Mouse (Mus musculus): ENCODE measurements around the gene Susd1.

The Susd1 gene

GRCm38 (mm10) chr4:59426429-59426828 is 12.0 kb downstream of the Susd1 start:
- DNase-seq: no peak

GRCm38 (mm10) chr4:59422808-59423207 is 15.6 kb downstream of the Susd1 start:
- DNase-seq: no peak

GRCm38 (mm10) chr4:59422025-59422783 is 16.2 kb downstream of the Susd1 start:
- no peak for DNase-seq

GRCm38 (mm10) chr4:59421369-59421746 is 17.1 kb downstream of the Susd1 start:
- no peak for DNase-seq

- no peak for DNase-seq
These were observed 17.6 kb downstream of the Susd1 start for GRCm38 (mm10) chr4:59420695-59421368.

- DNase-seq: no peak
These were observed 19.2 kb downstream of the Susd1 start for GRCm38 (mm10) chr4:59419211-59419610.

GRCm38 (mm10) chr4:59413428-59413827 is 25.0 kb downstream of the Susd1 start:
- no peak for DNase-seq

- no peak for DNase-seq
These were observed 27.3 kb downstream of the Susd1 start for GRCm38 (mm10) chr4:59411153-59411552.

- DNase-seq: no peak
These were observed 30.7 kb downstream of the Susd1 start for GRCm38 (mm10) chr4:59407766-59408165.

GRCm38 (mm10) chr4:59404375-59404774 is 34.1 kb downstream of the Susd1 start:
- DNase-seq: no peak

- no peak for DNase-seq
These were observed 37.5 kb downstream of the Susd1 start for GRCm38 (mm10) chr4:59400931-59401330.

- no peak for DNase-seq
These were observed 39.1 kb downstream of the Susd1 start for GRCm38 (mm10) chr4:59399343-59399742.

GRCm38 (mm10) chr4:59395528-59395927 is 42.9 kb downstream of the Susd1 start:
- no peak for DNase-seq

GRCm38 (mm10) chr4:59394155-59394554 is 44.3 kb downstream of the Susd1 start:
- no peak for DNase-seq

- DNase-seq: no peak
These were observed 49.9 kb downstream of the Susd1 start for GRCm38 (mm10) chr4:59388447-59389030.

- DNase-seq: no peak
These were observed 50.8 kb downstream of the Susd1 start for GRCm38 (mm10) chr4:59387387-59388210.

GRCm38 (mm10) chr4:59385254-59385895 is 53.1 kb downstream of the Susd1 start:
- DNase-seq: no peak

GRCm38 (mm10) chr4:59383791-59384190 is 54.6 kb downstream of the Susd1 start:
- DNase-seq: peak; percentile 39 to 59

- no peak for DNase-seq
These were observed 56.3 kb downstream of the Susd1 start for GRCm38 (mm10) chr4:59382131-59382530.

GRCm38 (mm10) chr4:59381007-59381743 is 57.3 kb downstream of the Susd1 start:
- DNase-seq: peak; percentile 83 to 88

GRCm38 (mm10) chr4:59380478-59380877 is 58.0 kb downstream of the Susd1 start:
- no peak for DNase-seq

- no peak for DNase-seq
These were observed 58.6 kb downstream of the Susd1 start for GRCm38 (mm10) chr4:59379876-59380275.

All from cerebellum, adult 18-20 months (tissue).